Mouse (Mus musculus) Patski (cell line): ENCODE measurements around the gene Ablim1. TPM values are rescaled to one million over a fixed set of nuclear protein-coding genes. Genes with fewer than 3 reads are reported as not detected.

Source experiments
- ATAC-seq: fragments of 100-300 bp; one replicate; pipeline ENCODE4 v1.8.0; 2021
- CTCF ChIA-PET: fragments of 350-600 bp; sonication (Branson Sonifier 250); formaldehyde crosslinking; loops from one replicate; lab custom pipeline; 2022; ENCODE audit warnings: inconsistent platforms; lab: Charles Lee
- POLR2A ChIA-PET: fragments of 350-600 bp; sonication (Branson Sonifier 250); formaldehyde crosslinking; loops from one replicate; lab custom pipeline; 2022; ENCODE audit warnings: antibody characterized with exemption, inconsistent platforms; lab: Charles Lee
- DNase-seq: peaks from one replicate; pipeline ENCODE4 v3.0.0-alpha.2; 2011; ENCODE audit warnings: low read depth, low spot score
- H3K27me3 ChIP-seq: fragments of 371-371 bp; one replicate; pipeline ENCODE4 v1.5.1; 2021
- CTCF ChIP-seq: fragments of 100-300 bp; IDR thresholded peaks from one replicate; pipeline ENCODE4 v1.5.1; 2021
- in situ Hi-C: fragments of 300-500 bp; cut with MboI; formaldehyde crosslinking; loops from 3 replicates; pipeline ENCODE4 v1.11.1; 2018; ENCODE audit warnings: low pct_unique_long_range_greater_than_20kb, mixed read lengths
- polyA plus RNA-seq: library from polyadenylated mRNA; unstranded; gene quantifications from one replicate; pipeline ENCODE4 v1.2.3, GENCODE M21; 2021

The Ablim1 gene
- polyA plus RNA-seq, 1 experiment from 2014 or later: 105 TPM

GRCm38 (mm10) chr19:57185021-57185420 is 129.7 kb downstream of the Ablim1 start:
- no peak for ATAC-seq
- H3K27me3 ChIP-seq: no peaks in the 10 kb centered on the region
- DNase-seq: no peak
- in situ Hi-C loops: no loop called here
- TF ChIP-seq CTCF: no peak
- CTCF ChIA-PET: interaction anchor here (0.7 to 2.0 kb wide), 6 partner anchors 10 to 109 kb away, joined by 3 to 5 read pairs (median 4); no protein-coding TSS in a partner anchor
- POLR2A ChIA-PET: interaction anchor here (1.1 kb wide), 1 partner anchor 90 kb away, joined by 4 read pairs; no protein-coding TSS in a partner anchor

- in situ Hi-C loops: no loop called here
- ATAC-seq (no peak), DNase-seq (no peak)
- ChIA-PET CTCF (interaction anchor here (0.8 to 2.0 kb wide), 6 partner anchors 11 to 142 kb away, joined by 3 to 8 read pairs (median 5); no protein-coding TSS in a partner anchor), POLR2A (no interaction called here)
- no peak for TF ChIP-seq CTCF
- H3K27me3 ChIP-seq: no peaks in the 10 kb centered on the region
These were observed 131.6 kb downstream of the Ablim1 start for GRCm38 (mm10) chr19:57182938-57183720.

- CTCF ChIA-PET: interaction anchor here (1.1 to 2.4 kb wide), 2 partner anchors 10 to 56 kb away, joined by 3 to 7 read pairs; no protein-coding TSS in a partner anchor
- POLR2A ChIA-PET: no interaction called here
- TF ChIP-seq CTCF: no peak
- in situ Hi-C loops: no loop called here
- no peaks in the 10 kb centered on the region for H3K27me3 ChIP-seq
- DNase-seq (no peak), ATAC-seq (no peak)
These were observed 132.7 kb downstream of the Ablim1 start for GRCm38 (mm10) chr19:57181852-57182528.

- ATAC-seq: no peak
- no peaks in the 10 kb centered on the region for H3K27me3 ChIP-seq
- DNase-seq: no peak
- in situ Hi-C loops: no loop called here
- TF ChIP-seq CTCF: no peak
- ChIA-PET POLR2A (interaction anchor here (0.6 to 0.7 kb wide), 2 partner anchors 16 to 219 kb away, joined by 3 read pairs; no protein-coding TSS in a partner anchor), CTCF (interaction anchor here (1.1 to 2.4 kb wide), 2 partner anchors 11 to 57 kb away, joined by 3 to 7 read pairs; no protein-coding TSS in a partner anchor)
These were observed 133.4 kb downstream of the Ablim1 start for GRCm38 (mm10) chr19:57181317-57181716.

GRCm38 (mm10) chr19:57180908-57181307 is 133.8 kb downstream of the Ablim1 start:
- CTCF ChIA-PET: interaction anchor here (0.7 to 2.4 kb wide), 3 partner anchors 11 to 58 kb away, joined by 3 to 7 read pairs (median 3); no protein-coding TSS in a partner anchor
- no peak for TF ChIP-seq CTCF

GRCm38 (mm10) chr19:57180333-57180732 is 134.4 kb downstream of the Ablim1 start:
- no peak for DNase-seq
- CTCF ChIA-PET: interaction anchor here (0.7 to 2.4 kb wide), 5 partner anchors 10 to 58 kb away, joined by 3 to 7 read pairs (median 4); no protein-coding TSS in a partner anchor
- POLR2A ChIA-PET: no interaction called here
- H3K27me3 ChIP-seq: no peaks in the 10 kb centered on the region
- in situ Hi-C loops: no loop called here
- no peak for TF ChIP-seq CTCF
- no peak for ATAC-seq

More at GRCm38 (mm10) chr19:57180908-57181307, 133.8 kb downstream of the Ablim1 start:
- DNase-seq (no peak), ATAC-seq (peak; percentile 22)
- H3K27me3 ChIP-seq: no peaks in the 10 kb centered on the region
- in situ Hi-C loops: no loop called here
- POLR2A ChIA-PET: interaction anchor here (0.6 to 0.7 kb wide), 2 partner anchors 16 to 219 kb away, joined by 3 read pairs; no protein-coding TSS in a partner anchor

GRCm38 (mm10) chr19:57179269-57179668 is 135.4 kb downstream of the Ablim1 start:
- ChIA-PET POLR2A (interaction anchor here (1.0 kb wide), 1 partner anchor 16 kb away, joined by 3 read pairs; no protein-coding TSS in a partner anchor), CTCF (interaction anchor here (1.4 to 1.8 kb wide), 3 partner anchors 9 to 19 kb away, joined by 3 to 5 read pairs (median 4); no protein-coding TSS in a partner anchor)
- no peak for TF ChIP-seq CTCF
- no peaks in the 10 kb centered on the region for H3K27me3 ChIP-seq
- ATAC-seq (no peak), DNase-seq (no peak)
- in situ Hi-C loops: no loop called here

- no peak for ATAC-seq
- POLR2A ChIA-PET: interaction anchor here (0.7 to 1.5 kb wide), 2 partner anchors 13 to 67 kb away, joined by 3 read pairs; no protein-coding TSS in a partner anchor
- CTCF ChIA-PET: interaction anchor here (1.8 kb wide), 1 partner anchor 16 kb away, joined by 4 read pairs; no protein-coding TSS in a partner anchor
- no peaks in the 10 kb centered on the region for H3K27me3 ChIP-seq
- in situ Hi-C loops: no loop called here
- TF ChIP-seq CTCF: no peak
- no peak for DNase-seq
These were observed 137.4 kb downstream of the Ablim1 start for GRCm38 (mm10) chr19:57177334-57177733.

GRCm38 (mm10) chr19:57175077-57175476 is 139.6 kb downstream of the Ablim1 start:
- in situ Hi-C loops: no loop called here
- ATAC-seq (no peak), DNase-seq (no peak)
- POLR2A ChIA-PET: no interaction called here
- no peaks in the 10 kb centered on the region for H3K27me3 ChIP-seq
- no peak for TF ChIP-seq CTCF
- CTCF ChIA-PET: no interaction called here

GRCm38 (mm10) chr19:57174541-57174940 is 140.2 kb downstream of the Ablim1 start:
- in situ Hi-C loops: no loop called here
- POLR2A ChIA-PET: no interaction called here
- CTCF ChIA-PET: no interaction called here
- ATAC-seq (no peak), DNase-seq (no peak)
- no peak for TF ChIP-seq CTCF
- no peaks in the 10 kb centered on the region for H3K27me3 ChIP-seq
